Mouse (Mus musculus) left cerebral cortex, postnatal 25 days (tissue): Measurements from ENCODE around the gene 9530077C05Rik. TPM values are rescaled to one million over a fixed set of nuclear protein-coding genes. Genes with fewer than 3 reads are reported as not detected.
"Not testable (repeated sequence)": the region's sequence is repeated elsewhere in the genome, so short reads cannot be mapped to it uniquely, and the experiment has no call there.

ENCODE experiments used
- DNase-seq, 2 experiments: peaks; one replicate each; pipeline ENCODE4 v3.0.0; 2022; ENCODE audit warnings: low spot score in 2 of 2, mixed read lengths in 1 of 2
- intact Hi-C: fragments of 180-260 bp; cut with DNase I; formaldehyde crosslinking; loops from one replicate; pipeline ENCODE4 v1.15.1; 2025
- total RNA-seq, 2 experiments: library from RNA; stranded (reverse); gene quantifications; 2 replicates each; pipeline ENCODE4 v1.2.3; 2021

The 9530077C05Rik gene
- total RNA-seq, 2 experiments from 2014 or later = 7.4 to 8.4 TPM

GRCm38 (mm10) chr9:22449209-22449608 is 37.9 kb downstream of the 9530077C05Rik start:
- DNase-seq = peak in 1 of 2 experiments; percentile 47
- intact Hi-C loops = no loop called here

GRCm38 (mm10) chr9:22452697-22453096 is 41.4 kb downstream of the 9530077C05Rik start:
- intact Hi-C loops = no loop called here
- peak in 1 of 2 experiments; percentile 25 for DNase-seq

DNA sequence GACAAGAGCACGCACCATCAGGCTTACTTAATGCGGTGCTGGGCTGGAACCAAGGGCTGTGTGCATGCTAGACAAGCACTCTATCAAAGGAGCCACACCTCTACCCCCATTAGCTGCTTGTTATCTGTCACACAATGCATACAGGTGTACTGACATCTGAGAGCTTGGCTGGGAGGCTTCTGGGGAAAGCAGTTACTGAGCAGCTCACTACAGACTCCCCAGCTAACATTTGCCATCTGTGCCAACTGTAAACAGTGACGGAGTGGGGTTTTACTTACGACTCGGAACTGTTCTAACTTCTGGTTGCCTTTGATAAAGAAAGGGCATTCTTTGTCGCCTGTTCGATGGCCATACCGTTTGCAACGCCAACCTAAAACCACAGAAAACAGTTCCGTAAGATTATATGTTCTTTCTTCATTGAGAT is 42.2 kb downstream of the 9530077C05Rik start:
- no peak for DNase-seq
- intact Hi-C loops = no loop called here

DNA sequence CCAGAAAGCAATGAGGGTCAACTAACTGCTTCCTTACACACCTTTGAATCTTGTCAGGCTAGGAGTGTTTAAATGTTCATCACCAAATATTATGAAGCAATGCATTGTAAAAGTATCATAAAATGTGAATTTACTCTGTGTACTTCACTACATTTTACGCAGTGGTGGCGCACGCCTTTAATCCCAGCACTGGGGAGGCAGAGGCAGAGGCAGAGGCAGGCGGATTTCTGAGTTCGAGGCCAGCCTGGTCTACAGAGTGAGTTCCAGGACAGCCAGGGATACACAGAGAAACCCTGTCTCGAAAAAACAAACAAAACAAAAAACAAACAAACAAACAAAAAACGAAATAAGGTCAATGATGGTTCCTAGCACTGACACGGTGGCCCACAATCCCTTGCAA is 42.7 kb downstream of the 9530077C05Rik start, which contains the start of gene Gm17545:
Gene Gm17545 (plus strand): TSS at position 301 of the 400 bp plus-strand sequence.
- intact Hi-C loops, DNase-seq: not testable (repeated sequence)

DNA sequence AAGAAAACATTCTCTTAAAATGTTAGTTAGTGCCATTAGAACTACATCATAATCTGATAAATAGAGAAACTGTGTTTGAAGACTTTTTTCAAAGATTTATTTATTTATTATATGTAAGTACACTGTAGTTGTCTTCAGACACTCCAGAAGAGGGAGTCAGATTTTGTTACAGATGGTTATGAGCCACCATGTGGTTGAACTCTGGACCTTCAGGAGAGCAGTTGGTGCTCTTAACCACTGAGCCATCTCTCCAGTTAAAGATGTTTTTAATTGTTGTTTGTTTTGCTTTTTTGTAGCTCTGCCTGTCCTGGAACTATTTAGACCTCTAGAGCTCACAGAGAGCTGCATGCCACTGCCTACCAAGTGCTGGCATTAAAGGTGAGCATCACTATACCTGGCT is 43.7 kb downstream of the 9530077C05Rik start:
- no peak for DNase-seq
- intact Hi-C loops = no loop called here

DNA sequence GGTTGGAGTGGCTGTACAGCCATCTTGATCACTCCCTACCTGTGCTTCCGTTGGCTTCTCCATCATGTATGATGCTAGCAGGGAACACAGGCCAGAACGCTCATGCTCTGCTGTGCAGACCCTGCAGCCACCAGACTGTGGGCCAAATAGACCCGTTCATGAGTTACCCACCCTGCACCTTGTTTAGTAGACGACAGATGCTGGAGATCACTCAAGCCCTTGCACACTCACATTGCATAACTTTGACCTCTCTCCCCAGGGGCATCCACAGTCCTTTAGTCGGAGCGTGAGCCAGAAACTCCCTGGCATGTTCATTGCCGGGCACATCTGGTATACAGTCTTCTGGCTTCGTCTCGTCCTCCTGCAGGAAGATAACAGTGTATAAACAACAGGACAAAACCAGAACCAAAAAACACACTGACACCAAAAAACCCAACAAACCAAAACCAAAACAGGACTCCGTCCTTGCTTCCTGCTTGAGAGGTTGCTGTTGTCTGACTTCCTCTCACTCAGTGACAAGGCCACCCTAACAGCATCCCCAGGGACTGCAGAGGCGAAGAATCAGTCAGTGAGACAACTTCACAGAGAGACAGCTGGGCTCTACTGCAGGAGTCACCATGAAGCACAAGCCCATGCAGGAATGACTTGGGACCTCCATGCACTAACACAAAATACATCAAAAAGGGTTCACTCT is 46.0 kb downstream of the 9530077C05Rik start:
- intact Hi-C loops = no loop called here

DNA sequence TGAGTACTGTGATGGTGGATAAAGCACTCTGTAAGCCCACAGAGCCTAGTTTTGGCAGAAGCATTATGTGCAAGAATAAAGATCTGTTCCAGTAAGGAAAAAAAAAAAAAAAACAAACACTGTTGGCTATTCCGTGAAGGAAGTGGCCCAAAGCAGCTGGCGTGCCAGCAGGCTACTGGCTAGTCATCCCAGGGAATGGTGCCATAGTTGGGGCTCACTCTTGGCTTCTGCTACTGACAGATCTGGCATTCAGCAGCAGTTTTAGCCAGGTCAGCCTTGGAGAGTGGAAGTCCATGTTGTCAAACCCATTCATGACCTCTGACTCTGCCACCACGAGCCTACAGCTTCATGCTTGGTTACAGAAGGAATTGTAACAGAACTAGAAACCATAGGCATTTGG is 50.6 kb downstream of the 9530077C05Rik start:
- peak in 1 of 2 experiments; percentile 35 for DNase-seq
- intact Hi-C loops = no loop called here

More for the DNA sequence above, 46.0 kb downstream of the 9530077C05Rik start:
- no peak for DNase-seq

GRCm38 (mm10) chr9:22466212-22466611 is 54.9 kb downstream of the 9530077C05Rik start:
- intact Hi-C loops = no loop called here
- DNase-seq = no peak

DNA sequence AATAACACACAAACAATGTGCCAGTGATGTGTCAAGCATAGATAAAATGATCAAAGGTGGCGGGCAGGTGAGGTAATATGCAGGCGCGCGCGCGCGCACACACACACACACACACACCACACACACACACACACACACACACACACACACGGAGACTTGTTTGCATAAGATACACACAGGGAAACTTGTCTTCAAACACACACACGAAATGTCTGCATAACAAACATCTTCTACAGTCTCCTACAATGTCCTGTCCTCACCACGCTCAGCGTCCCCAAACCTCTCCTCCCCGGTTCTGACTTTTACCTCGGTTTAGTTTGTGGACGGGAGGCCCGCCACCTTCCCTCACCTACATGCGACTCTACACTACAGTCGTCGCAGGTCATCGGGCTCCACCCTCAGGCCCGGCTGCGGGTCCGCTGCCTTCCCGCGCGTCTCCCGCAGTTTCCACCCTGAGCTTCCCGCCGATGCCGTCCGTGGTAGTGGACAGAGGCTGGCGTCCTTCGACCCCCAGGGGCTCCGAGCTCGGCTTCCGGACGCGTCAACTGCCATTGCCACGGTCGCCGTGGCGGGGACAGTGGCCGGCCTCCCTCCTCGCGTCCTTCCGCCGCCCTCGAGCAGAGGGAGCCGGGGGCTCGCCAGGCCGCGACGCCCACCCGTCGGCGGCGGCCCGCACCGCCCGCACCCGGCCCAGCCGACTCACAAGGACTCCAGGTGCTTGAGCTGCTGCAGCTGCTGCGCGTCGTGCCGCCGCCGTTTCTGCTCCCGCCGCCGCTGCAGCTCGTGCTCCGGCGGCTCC is 56.3 kb downstream of the 9530077C05Rik start:
- intact Hi-C loops = no loop called here
- DNase-seq = peak; percentile 39 to 48

- intact Hi-C loops = no loop called here
- DNase-seq = peak; percentile 41 to 49
These were observed 57.0 kb downstream of the 9530077C05Rik start for GRCm38 (mm10) chr9:22468170-22468898.

- DNase-seq = no peak
- intact Hi-C loops = no loop called here
These were observed 57.6 kb downstream of the 9530077C05Rik start for GRCm38 (mm10) chr9:22468899-22469259.

DNA sequence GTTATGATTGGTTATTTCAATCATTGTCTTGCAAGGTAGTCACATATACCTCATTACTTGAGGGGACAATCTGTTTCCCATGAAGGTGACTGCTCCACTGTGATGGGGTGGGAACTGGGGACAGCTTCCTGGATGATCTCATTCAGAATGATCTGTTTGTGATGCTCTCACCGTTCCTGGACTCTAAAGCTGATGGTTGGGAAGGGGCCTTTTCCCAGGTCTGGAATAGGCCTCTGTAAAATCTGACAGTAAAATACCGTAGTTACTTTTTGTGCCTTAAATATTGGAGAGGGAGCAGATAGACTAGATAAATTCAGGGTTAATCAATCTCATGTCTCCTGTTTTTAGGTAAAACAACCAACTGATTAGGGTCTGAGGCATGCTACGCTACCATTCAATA is 58.3 kb downstream of the 9530077C05Rik start, which contains the start of gene Rp9:
Gene Rp9 (minus strand): TSS at position 101 of the 400 bp plus-strand sequence.
- intact Hi-C loops = no loop called here

GRCm38 (mm10) chr9:22475424-22475868 is 64.1 kb downstream of the 9530077C05Rik start, which contains the start of gene Bbs9:
TSS of gene Bbs9 (plus strand) at chr9:22475715.
- peak; percentile 95 to 98 for DNase-seq
- intact Hi-C loops = no loop called here

More for the DNA sequence above, 58.3 kb downstream of the 9530077C05Rik start, which contains the start of gene Rp9:
- no peak for DNase-seq

DNA sequence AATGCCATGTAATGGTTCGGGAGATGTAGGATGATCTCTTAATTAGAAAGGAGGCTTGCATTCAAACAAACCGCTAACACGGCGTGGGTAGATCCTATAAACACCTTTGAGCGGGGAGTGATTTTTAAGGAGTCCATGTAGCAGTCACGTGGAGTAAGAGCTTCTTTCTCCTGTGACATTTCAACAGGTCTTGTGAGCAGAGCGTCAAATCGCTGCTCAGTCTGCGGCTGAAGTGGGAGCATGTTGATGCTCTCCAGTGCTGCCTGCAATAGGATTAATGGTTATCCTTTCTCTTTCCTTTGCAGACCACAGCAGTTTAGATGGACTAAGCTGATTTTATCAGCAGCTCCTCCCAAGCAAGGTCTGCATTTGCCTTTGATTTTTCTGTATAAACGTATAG is 65.0 kb downstream of the 9530077C05Rik start:
- intact Hi-C loops = no loop called here
- peak in 1 of 2 experiments; percentile 35 for DNase-seq

DNA sequence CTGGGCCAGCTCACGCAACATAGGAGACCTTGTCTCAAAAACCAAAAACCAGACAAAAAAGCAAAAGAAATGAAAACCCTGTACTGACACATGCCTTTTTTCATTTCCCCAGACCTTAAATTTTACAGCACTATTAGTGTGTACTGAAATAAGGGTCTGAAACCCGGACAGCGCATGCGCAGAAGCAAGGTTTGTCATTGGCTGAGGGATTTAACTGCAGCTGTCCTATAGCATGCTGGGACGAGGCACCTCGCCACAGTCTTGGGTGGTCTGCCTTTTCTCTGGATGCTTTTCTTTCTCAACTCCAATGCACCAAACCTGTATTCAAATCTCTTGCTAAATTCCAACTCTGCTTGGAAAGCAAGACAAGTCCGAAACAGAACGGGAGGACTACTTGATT is 67.6 kb downstream of the 9530077C05Rik start:
- no peak for DNase-seq
- intact Hi-C loops = no loop called here

DNA sequence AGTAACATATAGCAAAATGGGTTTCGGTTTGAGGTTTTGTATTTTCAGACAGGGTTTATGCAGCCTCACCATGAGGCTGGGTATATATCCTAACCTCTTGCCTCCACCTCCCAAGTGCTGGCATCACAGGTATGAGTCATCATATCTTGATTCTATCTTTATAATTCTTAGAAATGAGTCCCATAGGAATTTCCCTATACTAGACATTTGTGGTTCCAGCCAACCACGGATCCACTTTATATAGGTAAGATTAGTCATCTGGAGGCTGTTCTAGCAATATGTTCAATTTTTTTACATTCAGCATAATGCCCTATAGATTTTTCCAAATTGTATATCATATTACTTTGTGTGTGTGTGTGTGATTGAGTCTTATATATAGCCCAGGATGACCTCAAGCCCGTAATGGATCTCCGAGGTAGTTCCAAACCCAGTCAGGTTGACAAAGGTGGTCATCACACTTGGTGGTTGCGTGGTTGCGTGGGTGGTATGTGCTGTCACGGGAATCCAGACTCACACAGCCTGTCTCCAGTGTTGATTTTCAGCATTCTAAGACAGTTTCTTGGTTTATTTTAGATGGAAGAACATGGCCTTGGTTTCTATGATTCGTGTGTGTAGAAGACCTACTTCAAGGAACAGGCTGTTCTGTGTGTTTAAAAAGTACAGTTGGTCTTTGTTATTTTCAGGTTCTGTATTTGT is 72.7 kb downstream of the 9530077C05Rik start:
- peak; percentile 24 to 77 for DNase-seq
- intact Hi-C loops = no loop called here

GRCm38 (mm10) chr9:22484562-22485308 is 73.4 kb downstream of the 9530077C05Rik start:
- intact Hi-C loops = no loop called here
- DNase-seq = no peak

DNA sequence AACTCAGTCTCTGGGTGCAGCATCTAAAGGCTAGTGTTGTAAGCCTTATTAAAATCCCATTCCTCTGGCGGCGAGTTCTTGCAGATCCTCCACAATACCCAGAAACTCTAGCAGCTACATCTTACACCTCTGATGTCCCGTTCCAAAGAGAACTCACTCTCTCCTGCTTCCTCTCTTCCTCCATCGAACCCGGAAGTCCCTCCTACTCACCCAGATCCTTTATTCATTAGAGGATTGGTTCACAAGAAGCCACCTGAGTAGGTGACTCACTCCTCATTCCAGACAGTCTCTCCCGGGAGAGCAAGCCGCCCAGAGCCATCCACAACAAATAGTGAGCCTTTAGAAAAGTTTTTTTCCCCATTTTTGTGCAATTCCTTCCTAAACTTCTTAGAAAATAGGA is 74.9 kb downstream of the 9530077C05Rik start:
- DNase-seq = no peak
- intact Hi-C loops = no loop called here

DNA sequence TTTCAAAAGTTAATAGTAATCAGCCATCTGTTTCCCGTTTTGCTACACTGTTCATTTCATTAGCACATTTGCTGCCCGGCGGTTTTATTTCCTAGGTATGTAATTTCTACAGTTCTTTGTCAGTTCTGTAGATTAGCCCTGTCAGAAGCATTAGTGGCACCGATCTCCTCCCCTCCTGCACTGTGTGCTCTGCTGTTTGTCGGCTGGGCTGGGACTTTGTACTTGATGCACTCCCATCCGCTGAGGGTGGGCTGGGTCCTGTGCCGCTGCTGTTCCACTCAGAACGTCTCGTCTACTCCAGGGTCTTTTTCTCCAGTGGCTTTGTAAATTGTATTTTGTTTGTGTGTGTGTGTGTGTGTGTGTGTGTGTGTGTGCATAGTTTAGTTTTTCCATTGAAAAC is 77.7 kb downstream of the 9530077C05Rik start:
- DNase-seq = no peak
- intact Hi-C loops = no loop called here
